Mouse (Mus musculus) MEL (cell line): Measurements from ENCODE around the gene Il15ra.

Experiments
- CHD2 ChIP-seq: IDR thresholded peaks from 2 replicates; pipeline ENCODE4 v1.6.1; 2011; ENCODE audit warnings: low read length, improper control_type of control experiment
- CTCF ChIP-seq, 3 experiments: IDR thresholded peaks in 2 of 3; conservative IDR thresholded peaks in 1 of 3; 2 replicates each; pipeline ENCODE4 v1.5.1; 2011 to 2012; ENCODE audit warnings: low read length in 3 of 3, low read depth in 2 of 3, mild to moderate bottlenecking in 2 of 3, improper control_type of control experiment in 1 of 3, inconsistent platforms in 1 of 3, mixed read lengths in 1 of 3, moderate library complexity in 1 of 3; ENCODE audit not compliant: control insufficient read depth in 1 of 3, insufficient read depth in 1 of 3, poor library complexity in 1 of 3, severe bottlenecking in 1 of 3
- GATA1 ChIP-seq: IDR thresholded peaks from 2 replicates; pipeline ENCODE4 v1.6.1; 2011; ENCODE audit warnings: low read depth, low read length, improper control_type of control experiment
- POLR2A ChIP-seq, 2 experiments: IDR thresholded peaks; 2 replicates each; pipeline ENCODE4 v1.6.1; 2011 to 2012; ENCODE audit warnings: low read length in 2 of 2, mild to moderate bottlenecking in 2 of 2, control low read depth in 1 of 2, improper control_type of control experiment in 1 of 2, low read depth in 1 of 2, moderate library complexity in 1 of 2; ENCODE audit not compliant: control insufficient read depth in 1 of 2, insufficient read depth in 1 of 2, poor library complexity in 1 of 2
- USF2 ChIP-seq, 2 experiments: IDR thresholded peaks; 2 replicates each; pipeline ENCODE4 v1.6.1; 2011 to 2012; ENCODE audit warnings: improper control_type of control experiment in 2 of 2, low read length in 2 of 2, borderline replicate concordance in 1 of 2, inconsistent platforms in 1 of 2, low read depth in 1 of 2, mild to moderate bottlenecking in 1 of 2; ENCODE audit not compliant: insufficient read depth in 1 of 2
- ZC3H11A ChIP-seq: IDR thresholded peaks from 2 replicates; pipeline ENCODE4 v1.6.1; 2012; ENCODE audit warnings: low read depth, mild to moderate bottlenecking, inconsistent platforms, low read length, improper control_type of control experiment

DNA sequence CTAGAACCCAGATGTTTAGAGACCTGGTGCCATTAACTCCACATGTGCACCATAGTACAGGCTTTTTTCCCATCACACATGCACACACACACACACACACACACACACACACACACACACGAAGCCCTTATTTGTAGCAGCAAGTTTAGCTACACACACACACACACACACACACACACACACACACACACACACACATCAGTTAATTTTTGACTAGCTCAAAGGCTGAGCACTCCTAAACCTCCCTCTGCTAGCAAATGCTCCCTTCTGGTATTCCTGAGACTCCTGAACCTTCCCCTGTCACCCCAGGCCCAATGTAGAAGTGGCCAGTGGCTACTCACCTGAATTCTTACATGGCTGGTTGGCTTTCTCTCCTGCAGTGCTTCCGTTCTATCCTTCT is 11.0 kb upstream of the Il15ra start:
- TF ChIP-seq CHD2 (no peak), POLR2A (IDR thresholded peaks at IDR 0.05; ENCODE audit: control insufficient read depth in 1 of 2, insufficient read depth in 1 of 2, low read depth in 1 of 2, low read length in 2 of 2, poor library complexity in 1 of 2) (no peak), USF2 (IDR thresholded peaks at IDR 0.05; ENCODE audit: borderline replicate concordance in 1 of 2, insufficient read depth in 1 of 2, low read depth in 1 of 2, low read length in 2 of 2) (no peak), GATA1 (no peak), CTCF (IDR thresholded peaks at IDR 0.05 in 2 of 3, conservative IDR thresholded peaks at IDR 0.05 in 1 of 3; ENCODE audit: control insufficient read depth in 1 of 3, insufficient read depth in 1 of 3, low read depth in 2 of 3, low read length in 3 of 3, poor library complexity in 1 of 3, severe bottlenecking in 1 of 3) (no peak), ZC3H11A (no peak)
